Mouse (Mus musculus): ENCODE results near the gene Gm28635. TPM values are rescaled to one million over a fixed set of nuclear protein-coding genes. Genes with fewer than 3 reads are reported as not detected.

Gene Gm28635
- total RNA-seq (2023): not detected

GRCm38 (mm10) chr2:84677968-84678880, at the start of gene Gm28635, which contains the start of gene Med19:
Gene Gm28635 (minus strand): TSS chr2:84678041.
Gene Med19 (plus strand): TSS chr2:84678402.

GRCm38 (mm10) chr2:84727172-84727858, 49.5 kb upstream of the Gm28635 start, which contains the start of gene Clp1:
Gene Clp1 (minus strand): TSS chr2:84727350.

GRCm38 (mm10) chr2:84714811-84715561, 37.1 kb upstream of the Gm28635 start, which contains the start of gene Zdhhc5:
Gene Zdhhc5 (minus strand): TSS chr2:84715180.

GRCm38 (mm10) chr2:84679016-84679415, 1.2 kb upstream of the Gm28635 start, which contains the start of gene Tmx2:
Gene Tmx2 (minus strand): TSS chr2:84679140.

GRCm38 (mm10) chr2:84670569-84670933, 7.3 kb downstream of the Gm28635 start, which contains the start of gene Selenoh:
Gene Selenoh (minus strand): TSS chr2:84670770.

GRCm38 (mm10) chr2:84658806-84659205, 19.0 kb downstream of the Gm28635 start, which contains the start of gene Btbd18:
Gene Btbd18 (plus strand): TSS chr2:84659079.

GRCm38 (mm10) chr2:84650464-84651195, 27.2 kb downstream of the Gm28635 start, which contains the start of gene Ctnnd1:
Gene Ctnnd1 (minus strand): TSS chr2:84650765.

Other genes with a start within 250 kb of the Gm28635 start
- gene Tfpi, start 201.3 kb downstream of the Gm28635 start, total RNA-seq (2023): 1 to 10 TPM; 3.2 to 4.5 TPM
- gene Ctnnd1, start 27.3 kb downstream of the Gm28635 start, total RNA-seq (2023): 10 to 100 TPM; 13.6 to 20.2 TPM
- not detected for gene Btbd18, start 19.0 kb downstream of the Gm28635 start, total RNA-seq (2023)
- 10 to 100 TPM; 33.9 to 48.3 TPM for gene Selenoh, start 7.3 kb downstream of the Gm28635 start, total RNA-seq (2023)
- 1 to 10 TPM; 8.7 to 9.4 TPM for gene Med19, start 361 bp upstream of the Gm28635 start, total RNA-seq (2023)
- 10 to 100 TPM; 16.0 to 17.0 TPM for gene Tmx2, start 1.1 kb upstream of the Gm28635 start, total RNA-seq (2023)
- 10 to 100 TPM; 39.0 TPM for gene Zdhhc5, start 37.1 kb upstream of the Gm28635 start, total RNA-seq (2023)
- 10 to 100 TPM; 16.4 to 22.9 TPM for gene Clp1, start 49.3 kb upstream of the Gm28635 start, total RNA-seq (2023)
- 1 to 10 TPM; 2.1 to 2.3 TPM for gene Ypel4, start 56.0 kb upstream of the Gm28635 start, total RNA-seq (2023)
- not detected for gene Gm19426, start 65.6 kb upstream of the Gm28635 start, total RNA-seq (2023)
- under 1 TPM; 0.20 to 0.90 TPM for gene Serping1, start 97.4 kb upstream of the Gm28635 start, total RNA-seq (2023)
- 10 to 100 TPM; 21.7 to 29.5 TPM for gene Ube2l6, start 120.8 kb upstream of the Gm28635 start, total RNA-seq (2023)
- gene Smtnl1, start 144.6 kb upstream of the Gm28635 start, total RNA-seq (2023): under 1 TPM in 1 of 2 experiments, not detected in 1; 0.35 TPM
- gene Timm10, start 149.0 kb upstream of the Gm28635 start, total RNA-seq (2023): 1 to 10 TPM; 5.6 to 7.0 TPM
- 10 to 100 TPM in 1 of 2 experiments, 1 to 10 TPM in 1; 6.7 to 11.0 TPM for gene Slc43a1, start 160.8 kb upstream of the Gm28635 start, total RNA-seq (2023)
- not detected for gene Rtn4rl2, start 208.7 kb upstream of the Gm28635 start, total RNA-seq (2023)